Mouse (Mus musculus): ENCODE measurements at regions not wholly inside any gene's neighbourhood (a gene's known extent, or its start where the extent isn't known, plus 50 kb on each side); places are given as distances from the start of the nearest gene placed in this dataset.

- TF ChIP-seq CTCF (IDR thresholded peaks at IDR 0.05; ENCODE audit: insufficient read depth, low read length) (no peak), POLR2A (IDR thresholded peaks at IDR 0.05; ENCODE audit: borderline replicate concordance, extremely low read depth, low read depth, low read length) (no peak)
These were observed 2163.3 kb upstream of the Gm7489 start for GRCm38 (mm10) chr15:51721363-51721762.

All from lung, adult 2 months (tissue).